Mouse (Mus musculus) intestine, embryonic 16.5 days (tissue): ENCODE data around the gene Gnao1. TPM values are rescaled to one million over a fixed set of nuclear protein-coding genes. Genes with fewer than 3 reads are reported as not detected.

Experiments
- microRNA-seq: library from miRNA; unstranded; fragments of <30 nt; microRNA quantifications from one replicate; pipeline ENCODE4, GENCODE M21; 2016
- polyA plus RNA-seq: library from polyadenylated mRNA; unstranded; fragments of >200 nt; fragmentation: Nextera tagmentation; extraction: Ambion mirVana; gene quantifications from 2 replicates; pipeline ENCODE4 v1.2.1, GENCODE M21; 2015

Gnao1 gene
- polyA plus RNA-seq, 1 experiment from 2014 or later: 10.6 TPM

Small RNAs within 50 kb of the gene (microRNA-seq; reads per million reads assigned to microRNA genes)
- gene Gm24159: not detected

Other genes starting within 250 kb of the Gnao1 start
- 27.8 and 36.4 TPM in 2 replicates for gene Amfr, start 202.9 kb downstream of the Gnao1 start, polyA plus RNA-seq
- gene Nudt21, start 227.1 kb downstream of the Gnao1 start, polyA plus RNA-seq: 87.8 and 95.9 TPM in 2 replicates
- gene Ogfod1, start 227.2 kb downstream of the Gnao1 start, polyA plus RNA-seq: 12.5 and 13.1 TPM in 2 replicates